Mouse (Mus musculus): Measurements from ENCODE around the gene Myh6. TPM values are rescaled to one million over a fixed set of nuclear protein-coding genes. Genes with fewer than 3 reads are reported as not detected.
"Not testable (repeated sequence)": the region's sequence is repeated elsewhere in the genome, so short reads cannot be mapped to it uniquely, and the experiment has no call there.

Myh6 gene
- total RNA-seq, 2 experiments from 2014 or later = 2.7 to 3.7 TPM

GRCm38 (mm10) chr14:54962714-54963113 is 4.0 kb downstream of the Myh6 start:
- DNase-seq (ENCODE audit: low spot score in 2 of 2) = no peak
- intact Hi-C loops (cut with DNase I) = no loop called here

- DNase-seq (ENCODE audit: low spot score in 2 of 2) = no peak
- intact Hi-C loops (cut with DNase I) = no loop called here
Measured at GRCm38 (mm10) chr14:54961487-54961886, 5.2 kb downstream of the Myh6 start.

- DNase-seq (ENCODE audit: low spot score in 2 of 2) = peak; percentile 53 to 68
- intact Hi-C loops (cut with DNase I) = no loop called here
Measured at GRCm38 (mm10) chr14:54960769-54961168, 6.0 kb downstream of the Myh6 start.

- intact Hi-C loops (cut with DNase I); DNase-seq (ENCODE audit: low spot score in 2 of 2): not testable (repeated sequence)
Measured at GRCm38 (mm10) chr14:54959853-54960613, 6.7 kb downstream of the Myh6 start.

DNA sequence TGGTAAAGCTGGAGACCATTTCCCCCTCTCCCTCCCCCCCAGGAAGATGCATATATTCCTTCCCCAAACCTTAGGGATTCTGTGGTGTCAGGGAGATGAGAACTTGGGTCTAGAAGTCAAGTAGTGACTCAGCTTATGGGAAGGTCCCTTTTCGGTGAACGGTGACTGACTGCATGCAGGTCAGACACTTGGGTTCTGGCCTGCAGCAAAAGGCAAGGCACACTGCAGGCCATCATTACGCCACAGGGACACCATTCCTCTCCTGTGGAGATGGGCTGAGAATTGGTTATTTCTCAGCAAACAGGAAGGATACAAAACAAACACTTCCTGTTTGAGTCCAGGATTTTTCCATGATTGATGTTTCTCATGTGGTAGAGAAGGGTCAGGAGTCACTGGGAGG is 7.5 kb downstream of the Myh6 start:
- DNase-seq (ENCODE audit: low spot score in 2 of 2) = no peak
- intact Hi-C loops (cut with DNase I) = no loop called here

- intact Hi-C loops (cut with DNase I) = no loop called here
- no peak for DNase-seq (ENCODE audit: low spot score in 2 of 2)
Measured at GRCm38 (mm10) chr14:54958503-54958902, 8.2 kb downstream of the Myh6 start.

DNA sequence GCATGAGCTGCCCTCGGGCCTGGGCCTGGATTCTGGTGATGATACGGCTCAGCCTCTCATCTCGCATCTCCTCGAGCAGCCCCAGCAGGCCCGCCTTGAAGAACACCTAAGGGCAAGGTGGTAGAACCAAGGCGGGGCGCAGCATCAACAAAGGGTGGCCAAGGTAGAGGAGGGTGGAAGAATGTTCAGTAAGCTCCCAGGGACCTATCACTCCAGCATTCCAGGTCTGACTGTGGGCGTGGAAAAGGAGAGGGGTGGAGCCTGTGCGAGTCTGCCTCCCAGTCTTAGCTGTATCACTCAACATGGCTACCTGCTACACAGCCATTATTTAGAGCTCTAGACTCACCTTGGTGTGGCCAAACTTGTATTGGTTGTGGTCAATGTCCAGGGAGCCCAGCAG is 10.2 kb downstream of the Myh6 start:
- intact Hi-C loops (cut with DNase I) = no loop called here
- DNase-seq (ENCODE audit: low spot score in 2 of 2) = no peak

GRCm38 (mm10) chr14:54955481-54955880 is 11.2 kb downstream of the Myh6 start:
- intact Hi-C loops (cut with DNase I) = no loop called here
- DNase-seq (ENCODE audit: low spot score in 2 of 2) = no peak

- no peak for DNase-seq (ENCODE audit: low spot score in 2 of 2)
- intact Hi-C loops (cut with DNase I) = loop anchor here (5.0 kb wide), 1 partner anchor 38 kb away; the partner anchor contains the start of gene Myh7
Measured at GRCm38 (mm10) chr14:54954474-54954873, 12.3 kb downstream of the Myh6 start.

GRCm38 (mm10) chr14:54953664-54954206 is 13.0 kb downstream of the Myh6 start:
- intact Hi-C loops (cut with DNase I) = loop anchor here (5.0 kb wide), 1 partner anchor 39 kb away; the partner anchor contains the start of gene Myh7
- no peak for DNase-seq (ENCODE audit: low spot score in 2 of 2)

DNA sequence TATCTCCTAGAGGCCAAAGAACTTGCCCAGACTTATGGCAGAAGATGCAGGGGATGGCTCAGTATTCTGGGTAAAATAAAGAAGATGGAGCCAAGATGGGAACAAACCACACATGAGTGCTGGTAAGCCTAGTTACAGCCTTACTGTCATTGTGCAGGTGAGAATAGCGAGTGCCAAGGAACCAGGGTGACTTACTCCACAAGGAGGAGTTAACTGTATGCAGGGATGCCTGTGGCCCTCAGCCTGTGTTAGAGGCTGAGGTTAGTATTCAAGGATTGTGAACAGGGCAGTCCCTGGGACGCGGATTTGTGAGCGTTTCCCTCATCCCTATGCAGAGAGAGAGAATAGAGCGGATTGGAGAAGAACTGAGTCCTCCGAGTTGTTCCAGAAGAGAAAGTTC is 15.1 kb downstream of the Myh6 start:
- no peak for DNase-seq (ENCODE audit: low spot score in 2 of 2)
- intact Hi-C loops (cut with DNase I) = loop anchor here (5.0 kb wide), 1 partner anchor 41 kb away; the partner anchor contains the start of gene Myh7

DNA sequence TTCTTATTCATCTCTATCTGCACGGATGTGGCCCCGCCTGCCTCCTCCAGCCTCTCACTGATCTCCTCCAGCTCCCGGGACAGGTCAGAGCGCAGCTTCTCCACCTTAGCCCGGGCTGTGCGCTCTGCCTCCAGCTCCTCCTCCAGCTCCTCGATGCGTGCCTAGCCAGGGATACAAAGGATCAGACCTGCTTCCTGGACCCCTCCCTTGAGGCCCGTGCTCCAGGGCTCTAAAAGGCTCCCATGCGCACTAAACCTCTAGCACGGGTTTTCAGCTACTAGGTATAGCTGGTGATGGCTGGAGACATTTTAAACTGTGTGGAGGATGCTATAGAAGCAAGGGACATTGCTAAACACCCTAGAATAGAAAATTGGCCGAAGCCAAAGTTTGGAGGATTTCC is 16.2 kb downstream of the Myh6 start:
- intact Hi-C loops (cut with DNase I) = loop anchor here (5.0 kb wide), 1 partner anchor 42 kb away; the partner anchor contains the start of gene Myh7
- DNase-seq (ENCODE audit: low spot score in 2 of 2) = no peak

- DNase-seq (ENCODE audit: low spot score in 2 of 2) = no peak
- intact Hi-C loops (cut with DNase I) = no loop called here
Measured at GRCm38 (mm10) chr14:54948781-54949180, 17.9 kb downstream of the Myh6 start.

GRCm38 (mm10) chr14:54947008-54947407 is 19.7 kb downstream of the Myh6 start:
- intact Hi-C loops (cut with DNase I); DNase-seq (ENCODE audit: low spot score in 2 of 2): not testable (repeated sequence)

DNA sequence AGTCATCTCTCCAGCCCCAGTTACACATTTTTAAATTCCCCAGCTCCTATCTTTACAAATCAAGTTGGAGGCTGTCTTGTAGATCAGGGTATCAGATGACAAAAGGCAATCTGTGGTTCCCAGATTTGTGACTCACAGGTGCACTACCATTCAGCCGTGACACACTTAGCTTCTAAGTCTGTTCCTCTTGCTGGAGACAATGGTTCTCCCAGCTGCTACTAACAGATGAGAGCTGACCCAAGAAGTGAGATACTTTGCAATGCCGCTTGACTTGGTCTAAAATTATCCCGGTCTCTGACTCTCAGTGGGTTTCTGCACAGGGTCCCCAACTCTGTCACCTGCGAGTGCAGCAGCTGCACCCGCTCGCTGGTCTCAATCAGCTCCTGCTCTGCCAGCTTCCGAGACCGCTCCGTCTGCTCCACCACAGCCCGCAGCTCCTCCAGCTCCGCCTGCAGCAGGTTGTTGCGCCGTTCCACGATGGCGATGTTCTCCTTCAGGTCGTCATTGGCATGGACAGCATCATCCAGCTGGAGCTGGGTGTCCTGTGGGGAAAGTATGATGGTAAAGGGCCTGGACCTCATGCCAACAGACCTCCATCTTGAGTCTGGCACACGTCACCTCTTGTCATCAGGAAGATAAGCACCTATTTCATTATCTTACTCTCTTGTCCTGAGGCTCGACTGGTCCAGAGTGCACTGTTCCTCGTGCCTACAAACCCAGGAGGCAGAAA is 20.6 kb downstream of the Myh6 start:
- no peak for DNase-seq (ENCODE audit: low spot score in 2 of 2)
- intact Hi-C loops (cut with DNase I) = no loop called here

GRCm38 (mm10) chr14:54944939-54945338 is 21.8 kb downstream of the Myh6 start:
- intact Hi-C loops (cut with DNase I) = no loop called here
- no peak for DNase-seq (ENCODE audit: low spot score in 2 of 2)

- no peak for DNase-seq (ENCODE audit: low spot score in 2 of 2)
- intact Hi-C loops (cut with DNase I) = no loop called here
Measured at GRCm38 (mm10) chr14:54943971-54944370, 22.8 kb downstream of the Myh6 start.

DNA sequence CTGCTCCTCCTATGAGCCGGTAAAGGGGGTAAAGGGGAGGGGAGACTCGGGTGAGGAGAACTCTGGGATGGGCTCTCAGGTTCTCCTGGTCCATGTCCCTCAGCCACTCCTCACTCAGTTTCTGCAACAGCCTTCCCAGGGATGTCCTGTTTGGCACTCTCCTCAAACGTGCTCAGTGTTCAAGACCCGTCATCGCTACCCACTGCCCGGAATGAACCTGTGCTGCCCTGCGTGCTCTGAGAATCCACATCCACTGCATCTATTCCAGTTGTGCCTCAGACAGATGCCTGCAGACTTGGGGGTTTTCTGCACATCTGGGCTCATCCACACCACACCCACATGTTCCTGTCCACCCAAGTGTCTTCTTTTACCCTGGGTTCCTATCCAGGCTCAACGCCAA is 24.2 kb downstream of the Myh6 start:
- DNase-seq (ENCODE audit: low spot score in 2 of 2) = no peak
- intact Hi-C loops (cut with DNase I) = no loop called here

DNA sequence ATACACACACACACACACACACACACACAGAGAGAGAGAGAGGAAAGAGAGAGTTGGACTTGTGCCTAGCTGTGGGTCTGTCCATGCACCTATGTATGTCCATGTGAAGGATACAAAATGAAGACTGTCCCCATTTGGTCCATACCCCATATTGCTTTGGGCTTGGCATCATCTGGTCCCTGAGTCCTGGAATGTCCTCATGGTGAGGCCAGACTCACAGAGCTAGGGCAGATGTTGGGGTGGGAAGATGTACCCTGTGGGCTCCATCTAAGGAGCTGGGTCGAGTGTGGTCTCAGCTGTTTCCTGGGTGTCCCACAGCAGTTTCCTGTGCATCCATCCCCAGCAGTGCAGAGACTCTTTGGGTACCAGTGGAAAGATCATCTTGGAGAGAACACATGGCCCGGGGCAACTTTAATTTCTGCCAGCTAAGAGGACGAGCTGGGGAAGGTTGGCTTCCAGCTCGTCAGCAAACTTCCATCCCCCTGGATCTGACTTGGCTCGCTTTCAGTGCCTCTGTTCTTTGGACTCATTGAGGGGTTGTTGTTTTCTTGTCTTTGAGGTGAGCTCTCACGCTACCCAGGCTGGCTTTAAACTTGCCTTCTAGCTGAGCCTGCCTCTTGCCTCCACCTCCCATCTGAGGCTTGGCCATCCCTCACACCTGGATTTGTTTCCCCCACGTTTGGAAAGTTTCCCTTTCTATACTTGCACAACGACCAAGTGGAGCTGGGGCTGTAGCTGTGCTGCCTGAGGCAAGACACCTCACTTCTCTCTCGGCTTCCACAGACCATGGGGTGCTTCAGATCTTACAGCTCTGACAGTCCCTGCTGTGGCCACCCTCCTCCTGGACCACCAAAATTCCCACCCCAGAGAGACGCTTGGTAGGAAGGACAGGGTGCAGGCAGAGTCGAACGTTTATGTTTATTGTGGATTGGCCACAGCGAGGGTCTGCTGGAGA is 25.4 kb downstream of the Myh6 start:
- DNase-seq (ENCODE audit: low spot score in 2 of 2) = no peak
- intact Hi-C loops (cut with DNase I) = no loop called here

All from left cerebral cortex, postnatal 14 days (tissue).